Mouse (Mus musculus) midbrain, embryonic 15.5 days (tissue): Measurements from ENCODE around the gene Pyy. TPM values are rescaled to one million over a fixed set of nuclear protein-coding genes. Genes with fewer than 3 reads are reported as not detected.

Source experiments
- ATAC-seq: fragments of 200-750 bp; cut with Nextera tagmentation; replicated peaks from 2 replicates; pipeline ENCODE4 v1.8.0; 2017; ENCODE audit warnings: moderate TSS enrichment
- H3K27ac ChIP-seq: fragments of 300-500 bp; sonication (generic); 2 replicates; pipeline ENCODE4 v1.5.1; 2015; ENCODE audit warnings: mild to moderate bottlenecking, inconsistent platforms
- H3K27me3 ChIP-seq: fragments of 300-500 bp; sonication (generic); replicated peaks from 2 replicates; pipeline ENCODE4 v1.6.1; 2015; ENCODE audit warnings: inconsistent platforms
- H3K36me3 ChIP-seq: fragments of 300-500 bp; sonication (generic); replicated peaks from 2 replicates; pipeline ENCODE4 v1.6.1; 2015; ENCODE audit warnings: inconsistent platforms
- H3K4me1 ChIP-seq: fragments of 300-500 bp; sonication (generic); 2 replicates; pipeline ENCODE4 v1.6.1; 2015; ENCODE audit warnings: inconsistent platforms
- H3K4me2 ChIP-seq: fragments of 300-500 bp; sonication (generic); 2 replicates; pipeline ENCODE4 v1.6.1; 2015; ENCODE audit warnings: inconsistent platforms, mild to moderate bottlenecking, moderate library complexity
- H3K4me3 ChIP-seq: fragments of 300-500 bp; sonication (generic); 2 replicates; pipeline ENCODE4 v1.5.1; 2015; ENCODE audit warnings: mild to moderate bottlenecking, inconsistent platforms
- H3K9ac ChIP-seq: fragments of 300-500 bp; sonication (generic); 2 replicates; pipeline ENCODE4 v1.6.1; 2015; ENCODE audit warnings: mild to moderate bottlenecking, inconsistent platforms
- H3K9me3 ChIP-seq: fragments of 300-500 bp; sonication (generic); 2 replicates; pipeline ENCODE4 v1.6.1; 2016; ENCODE audit warnings: inconsistent platforms
- WGBS: fragments of 180-500 bp; shearing (Covaris S2); methylation state at CpG from one replicate; pipeline ENCODE4 v1.1.7; 2015; ENCODE audit warnings: mixed read lengths; 5-methylcytosine and 5-hydroxymethylcytosine counted together
- polyA plus RNA-seq: library from polyadenylated mRNA; unstranded; fragments of >200 nt; fragmentation: Nextera tagmentation; extraction: Ambion mirVana; gene quantifications from 2 replicates; pipeline ENCODE4 v1.2.1, GENCODE M21; 2015

Gene Pyy
- not detected in 2 replicates for polyA plus RNA-seq

DNA sequence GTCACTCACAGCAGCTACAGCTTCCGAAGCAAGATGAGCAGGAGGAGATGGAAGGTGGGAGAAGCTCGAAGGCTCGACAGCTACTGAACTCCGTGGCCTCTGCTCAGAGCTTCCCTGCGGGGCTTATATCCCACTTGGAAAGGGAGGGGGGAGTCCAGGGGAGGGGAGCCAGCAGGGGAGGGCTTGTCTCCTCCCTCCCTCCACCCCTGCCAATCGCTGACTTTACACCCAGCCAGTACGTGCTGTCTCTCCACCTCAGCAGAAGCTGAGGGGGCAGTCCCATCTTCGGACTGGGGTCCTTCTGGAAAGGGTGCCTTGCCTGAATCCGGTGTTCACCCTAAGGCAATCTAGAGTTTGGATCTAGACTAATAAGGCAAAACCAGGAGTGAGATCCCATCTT, at the start of gene Pyy:
TSS of gene Pyy (minus strand) at position 101 of the 400 bp plus-strand sequence.
- no peaks in the 10 kb centered on the region for H3K9me3 ChIP-seq
- no peak within 1 kb of the TSS for H3K4me3 ChIP-seq
- peak within 1 kb of the TSS; percentile 13; the same call in 1 of the 2 replicates for H3K4me2 ChIP-seq
- H3K27ac ChIP-seq, result no peak within 1 kb of the TSS
- no peak within 1 kb of the TSS for H3K9ac ChIP-seq
- WGBS, result 14% methylated on average over 9 of the region's 9 CpGs
- peaks cover 3% of the 10 kb centered on the region; the same call in 1 of the 2 replicates for H3K4me1 ChIP-seq
- ATAC-seq, result no peak
- H3K27me3 ChIP-seq, result peaks cover 60% of the 10 kb centered on the region
- H3K36me3 ChIP-seq, result no peaks in the 10 kb centered on the region

DNA sequence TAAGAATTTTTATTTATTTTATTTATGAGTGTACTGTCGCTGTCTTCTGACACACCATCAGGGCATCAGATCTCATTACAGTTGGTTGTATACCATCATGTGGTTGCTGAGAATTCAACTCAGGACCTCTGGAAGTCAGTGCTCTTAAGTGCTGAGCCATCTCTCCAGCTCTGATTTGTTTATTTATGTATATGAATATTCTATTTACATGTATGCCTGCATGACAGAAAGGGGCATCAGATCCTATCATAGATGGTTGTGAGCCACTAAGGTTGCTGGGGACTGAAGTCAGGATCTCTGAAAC, 49.1 kb upstream of the Pyy start:
- H3K9ac ChIP-seq, result no peak overlapping the region
- no peaks in the 10 kb centered on the region for H3K9me3 ChIP-seq
- no peak overlapping the region for H3K4me3 ChIP-seq
- peaks cover 12% of the 10 kb centered on the region for H3K4me1 ChIP-seq
- no peak overlapping the region for H3K4me2 ChIP-seq
- WGBS, result 11% methylated on average over 1 of the region's 1 CpGs
- no peaks in the 10 kb centered on the region for H3K36me3 ChIP-seq
- no peaks in the 10 kb centered on the region for H3K27me3 ChIP-seq
- no peak overlapping the region for H3K27ac ChIP-seq
- ATAC-seq, result 0 out of 2 replicates have a peak, but pooled peaks have one; percentile 4

DNA sequence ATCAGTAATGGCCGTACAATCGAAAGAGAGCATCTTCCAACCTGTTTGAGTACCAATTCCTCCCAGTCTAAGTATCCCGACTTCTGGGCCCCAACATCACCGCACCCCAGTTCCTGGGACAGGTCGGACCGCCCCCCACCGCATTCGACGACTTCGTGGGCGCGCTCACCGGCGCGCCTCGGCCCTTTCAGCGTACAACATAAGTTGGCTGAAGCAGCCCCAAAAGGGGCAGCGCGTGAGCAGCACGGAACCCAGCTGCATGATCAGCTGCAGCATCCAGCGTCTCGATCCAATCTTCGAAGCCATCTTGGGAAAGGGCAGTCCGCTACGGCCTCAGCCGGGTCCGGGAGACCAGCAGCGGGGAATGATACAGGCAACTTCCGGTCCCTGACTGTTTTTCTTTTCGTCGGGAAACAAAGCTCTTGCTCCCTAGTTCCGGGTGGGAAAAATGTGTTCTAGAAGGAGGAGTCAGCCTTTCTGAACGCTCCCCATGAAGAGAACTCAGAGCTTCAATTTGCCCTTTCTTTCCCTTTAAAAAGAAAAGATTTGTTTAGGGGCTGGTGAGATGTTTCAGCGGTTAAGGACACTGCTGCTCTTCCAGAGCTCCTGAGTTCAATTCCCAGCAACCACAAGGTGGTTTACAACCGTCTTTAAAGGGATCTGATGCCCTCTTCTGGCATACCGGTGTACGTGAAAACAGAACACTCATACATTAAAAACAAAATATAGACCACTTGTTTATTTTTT, 48.6 kb upstream of the Pyy start, which contains the start of gene Tmem101:
TSS of gene Tmem101 (minus strand) at position 366 of the 747 bp plus-strand sequence.
- H3K27me3 ChIP-seq, result no peaks in the 10 kb centered on the region
- H3K9me3 ChIP-seq, result no peaks in the 10 kb centered on the region
- peak within 1 kb of the TSS; percentile 57 for H3K9ac ChIP-seq
- H3K4me2 ChIP-seq, result peak within 1 kb of the TSS; percentile 95
- peak; percentile 90 for ATAC-seq
- H3K4me3 ChIP-seq, result peak within 1 kb of the TSS; percentile 71
- peaks cover 12% of the 10 kb centered on the region for H3K4me1 ChIP-seq
- peak within 1 kb of the TSS; percentile 76 for H3K27ac ChIP-seq
- whole genome bisulfite sequencing, result under 1% methylated on average over 37 of the region's 37 CpGs
- H3K36me3 ChIP-seq, result no peaks in the 10 kb centered on the region

DNA sequence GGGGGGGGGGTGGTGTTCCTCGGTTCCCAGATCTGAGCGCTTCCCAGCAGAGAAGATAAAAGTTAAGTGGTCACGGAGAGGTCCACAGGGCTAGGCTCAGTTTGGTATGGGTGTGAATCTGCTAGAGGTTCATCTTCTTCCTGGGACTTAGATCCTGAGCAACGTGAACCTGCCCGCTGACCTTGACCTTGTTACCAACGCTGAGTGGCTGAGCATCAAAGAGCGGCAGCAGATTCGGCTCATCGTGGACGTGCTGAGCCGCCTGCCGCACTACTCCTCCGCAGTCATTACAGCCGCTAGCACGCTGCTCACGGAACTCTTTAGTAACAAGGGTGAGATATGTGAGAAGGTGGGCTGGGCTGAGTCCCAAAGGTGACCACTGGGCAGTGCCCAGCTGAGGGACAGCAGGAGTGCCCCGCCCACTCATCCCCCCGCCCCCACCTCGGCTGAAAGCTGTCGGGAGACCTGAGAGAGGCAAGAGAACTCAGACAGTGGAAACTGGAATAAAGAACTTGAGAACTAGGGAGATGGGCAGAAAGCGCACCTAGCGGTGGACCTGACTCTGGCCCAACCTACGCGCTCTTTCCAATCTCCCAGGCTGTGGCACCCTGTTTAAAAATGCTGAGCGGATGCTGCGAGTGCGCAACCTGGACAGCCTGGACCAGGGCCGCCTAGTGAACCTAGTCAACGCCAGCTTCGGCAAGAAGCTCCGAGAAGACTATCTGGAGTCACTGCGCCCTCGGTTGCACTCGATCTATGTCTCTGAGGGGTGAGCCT, 39.8 kb upstream of the Pyy start:
- no peaks in the 10 kb centered on the region for H3K9me3 ChIP-seq
- no peaks in the 10 kb centered on the region for H3K36me3 ChIP-seq
- peaks cover 26% of the 10 kb centered on the region; the same call in 1 of the 2 replicates for H3K4me1 ChIP-seq
- no peak overlapping the region for H3K4me3 ChIP-seq
- no peak overlapping the region for H3K9ac ChIP-seq
- WGBS, result 11% methylated on average over 34 of the region's 34 CpGs
- ATAC-seq, result no peak
- 0 out of 2 replicates have a peak overlapping the region, but pooled peaks have one; percentile 3 for H3K4me2 ChIP-seq
- no peak overlapping the region for H3K27ac ChIP-seq
- H3K27me3 ChIP-seq, result peaks cover 66% of the 10 kb centered on the region

- Histone ChIP-seq H3K4me1 (peaks cover 26% of the 10 kb centered on the region; the same call in 1 of the 2 replicates), H3K4me2 (no peak overlapping the region), H3K9me3 (no peaks in the 10 kb centered on the region), H3K27ac (no peak overlapping the region), H3K4me3 (no peak overlapping the region), H3K36me3 (no peaks in the 10 kb centered on the region), H3K9ac (0 out of 2 replicates have a peak overlapping the region, but pooled peaks have one; percentile 9), H3K27me3 (peaks cover 66% of the 10 kb centered on the region)
- no peak for ATAC-seq
- WGBS, result 12% methylated on average over 16 of the region's 17 CpGs
Measured at GRCm38 (mm10) chr11:102146531-102146930, 38.9 kb upstream of the Pyy start.

DNA sequence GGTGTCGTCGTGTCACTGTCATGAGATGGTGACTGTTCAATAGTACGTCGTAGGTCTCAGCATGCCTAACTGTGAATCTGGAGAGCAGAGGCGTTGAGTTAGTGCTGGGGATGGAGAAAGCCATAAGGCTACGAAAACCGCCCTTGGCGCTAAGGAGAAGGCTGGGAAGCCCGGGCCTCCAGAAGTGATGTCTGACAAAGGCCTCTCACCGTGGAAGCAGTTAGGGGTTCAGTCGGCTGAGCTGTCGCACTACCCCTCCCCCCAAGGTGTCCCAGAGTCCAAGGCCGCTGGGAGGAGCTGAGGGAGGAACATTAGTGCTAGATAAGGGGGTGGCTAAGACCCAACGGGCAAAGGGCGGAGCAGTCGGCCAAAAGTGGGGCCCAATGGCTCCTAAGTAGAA, 38.4 kb upstream of the Pyy start:
- no peak overlapping the region for H3K4me3 ChIP-seq
- no peaks in the 10 kb centered on the region for H3K36me3 ChIP-seq
- WGBS, result 5% methylated on average over 16 of the region's 16 CpGs
- H3K27me3 ChIP-seq, result peaks cover 66% of the 10 kb centered on the region
- H3K4me2 ChIP-seq, result no peak overlapping the region
- H3K4me1 ChIP-seq, result peaks cover 26% of the 10 kb centered on the region; the same call in 1 of the 2 replicates
- H3K27ac ChIP-seq, result no peak overlapping the region
- no peak for ATAC-seq
- no peaks in the 10 kb centered on the region for H3K9me3 ChIP-seq
- H3K9ac ChIP-seq, result no peak overlapping the region

DNA sequence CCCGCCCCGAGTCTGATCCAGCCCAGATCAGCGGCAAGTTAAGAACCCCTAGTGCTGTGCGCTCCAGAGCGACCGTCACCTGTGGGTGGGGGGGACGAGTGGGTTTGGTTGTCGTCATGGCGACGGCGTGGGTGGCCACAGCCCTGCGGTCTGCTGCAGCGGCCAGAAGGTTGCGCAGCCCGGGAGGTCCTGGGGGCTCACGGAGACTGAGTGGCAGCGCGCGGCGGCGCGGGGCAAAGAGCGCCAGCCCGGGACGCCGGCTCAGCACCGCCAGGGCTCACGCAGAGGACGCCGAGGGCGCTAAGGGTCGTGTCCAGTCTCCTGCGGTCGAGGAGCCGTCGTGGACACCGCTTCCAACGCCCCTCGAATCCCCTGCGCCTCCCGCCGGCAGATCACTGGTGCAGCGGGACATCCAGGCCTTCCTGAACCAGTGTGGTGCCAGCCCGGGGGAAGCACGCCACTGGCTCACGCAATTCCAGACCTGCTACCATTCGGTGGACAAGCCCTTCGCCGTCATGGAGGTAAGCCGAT, 37.9 kb upstream of the Pyy start, which contains the start of gene Nags:
TSS of gene Nags (plus strand) at position 43 of the 531 bp plus-strand sequence.
- no peak for ATAC-seq
- H3K4me2 ChIP-seq, result peak within 1 kb of the TSS; percentile 36
- H3K9me3 ChIP-seq, result no peaks in the 10 kb centered on the region
- peaks cover 66% of the 10 kb centered on the region for H3K27me3 ChIP-seq
- H3K4me1 ChIP-seq, result peaks cover 26% of the 10 kb centered on the region; the same call in 1 of the 2 replicates
- 2% methylated on average over 49 of the region's 50 CpGs for WGBS
- no peaks in the 10 kb centered on the region for H3K36me3 ChIP-seq
- H3K9ac ChIP-seq, result 0 out of 2 replicates have a peak within 1 kb of the TSS, but pooled peaks have one; percentile 9
- no peak within 1 kb of the TSS for H3K27ac ChIP-seq
- H3K4me3 ChIP-seq, result peak within 1 kb of the TSS; percentile 2; the same call in 1 of the 2 replicates

DNA sequence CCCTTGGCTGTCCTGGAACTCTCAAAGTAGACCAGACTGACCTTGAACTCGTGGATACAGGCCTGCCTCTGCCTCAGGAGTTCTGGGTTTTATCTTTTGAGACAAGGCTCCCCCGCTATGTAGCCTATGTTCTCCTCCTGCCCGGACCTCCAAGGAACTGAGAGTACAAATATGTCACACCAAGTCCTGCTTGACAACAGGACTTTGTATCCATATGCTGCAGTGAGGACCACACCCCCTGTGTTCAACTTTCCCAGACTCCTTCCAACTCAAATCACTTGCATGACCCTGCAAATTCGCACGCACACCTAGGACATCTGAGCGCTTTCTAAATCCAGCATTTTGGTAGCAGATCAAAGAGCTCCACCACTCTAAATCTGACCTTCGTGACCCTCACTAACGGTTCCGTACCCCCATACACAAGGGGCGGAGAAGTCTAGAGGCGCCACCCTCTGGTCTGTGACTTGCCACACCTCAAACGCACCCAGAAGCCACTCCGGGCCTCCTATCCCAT, 37.4 kb upstream of the Pyy start:
- Histone ChIP-seq H3K36me3 (no peaks in the 10 kb centered on the region), H3K27ac (no peak overlapping the region), H3K9ac (no peak overlapping the region), H3K4me3 (0 out of 2 replicates have a peak overlapping the region, but pooled peaks have one; percentile 2), H3K4me2 (peak overlapping the region; percentile 36), H3K4me1 (peaks cover 26% of the 10 kb centered on the region; the same call in 1 of the 2 replicates), H3K27me3 (peaks cover 66% of the 10 kb centered on the region), H3K9me3 (no peaks in the 10 kb centered on the region)
- ATAC-seq, result no peak
- WGBS, result 22% methylated on average over 13 of the region's 13 CpGs

GRCm38 (mm10) chr11:102142355-102142754, 34.7 kb upstream of the Pyy start:
- no peaks in the 10 kb centered on the region for H3K9me3 ChIP-seq
- H3K36me3 ChIP-seq, result no peaks in the 10 kb centered on the region
- peaks cover 45% of the 10 kb centered on the region for H3K27me3 ChIP-seq
- H3K4me2 ChIP-seq, result no peak overlapping the region
- 63% methylated on average over 7 of the region's 7 CpGs for WGBS
- H3K4me3 ChIP-seq, result no peak overlapping the region
- peaks cover 24% of the 10 kb centered on the region; the same call in 1 of the 2 replicates for H3K4me1 ChIP-seq
- no peak overlapping the region for H3K27ac ChIP-seq
- no peak for ATAC-seq
- H3K9ac ChIP-seq, result no peak overlapping the region

DNA sequence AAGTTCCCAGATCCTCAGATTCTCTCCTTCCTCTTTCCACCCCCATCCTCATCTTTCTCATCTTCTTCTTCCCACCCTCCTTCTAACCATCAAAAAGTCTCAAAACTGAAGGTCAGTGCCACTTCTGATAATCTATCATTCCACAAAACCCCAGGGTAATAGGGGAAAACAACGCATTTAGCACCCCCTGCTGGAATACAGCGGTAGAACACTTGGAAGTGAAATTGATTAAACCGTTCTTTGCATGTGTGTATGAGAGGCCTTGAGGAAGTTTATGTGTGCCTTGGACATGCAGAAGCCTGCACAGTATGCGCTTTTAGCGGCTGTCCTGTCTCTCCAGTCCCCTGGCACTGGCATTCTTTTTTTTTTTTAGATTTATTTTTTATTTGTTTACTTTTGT, 32.9 kb upstream of the Pyy start:
- H3K27me3 ChIP-seq, result peaks cover 30% of the 10 kb centered on the region
- H3K4me1 ChIP-seq, result peaks cover 7% of the 10 kb centered on the region; the same call in 1 of the 2 replicates
- H3K27ac ChIP-seq, result no peak overlapping the region
- no peak overlapping the region for H3K4me2 ChIP-seq
- no peak overlapping the region for H3K9ac ChIP-seq
- ATAC-seq, result no peak
- no peak overlapping the region for H3K4me3 ChIP-seq
- no peaks in the 10 kb centered on the region for H3K9me3 ChIP-seq
- WGBS, result 6% methylated on average over 5 of the region's 5 CpGs
- H3K36me3 ChIP-seq, result no peaks in the 10 kb centered on the region

DNA sequence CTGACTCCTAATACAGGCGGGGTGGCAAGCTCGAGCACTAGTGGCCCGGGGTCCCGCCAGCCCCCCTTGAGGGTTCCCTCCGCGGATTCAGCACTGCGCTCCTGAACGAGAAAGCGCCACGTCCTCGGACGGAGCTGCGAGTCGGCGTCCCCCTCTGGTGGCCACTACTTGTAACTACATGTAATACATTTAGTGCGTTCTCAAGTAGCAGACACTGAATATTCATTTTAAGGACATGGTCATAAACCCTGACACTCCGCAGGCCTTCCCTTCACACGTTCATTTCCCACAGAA, 30.8 kb upstream of the Pyy start:
- 0 out of 2 replicates have a peak, but pooled peaks have one; percentile 60 for ATAC-seq
- H3K4me3 ChIP-seq, result peak overlapping the region; percentile 24
- 1% methylated on average over 18 of the region's 18 CpGs for WGBS
- H3K9ac ChIP-seq, result peak overlapping the region; percentile 23; the same call in 1 of the 2 replicates
- H3K36me3 ChIP-seq, result no peaks in the 10 kb centered on the region
- peak overlapping the region; percentile 53 for H3K4me2 ChIP-seq
- H3K27me3 ChIP-seq, result peaks cover 11% of the 10 kb centered on the region
- peaks cover 9% of the 10 kb centered on the region; the same call in 1 of the 2 replicates for H3K4me1 ChIP-seq
- no peak overlapping the region for H3K27ac ChIP-seq
- no peaks in the 10 kb centered on the region for H3K9me3 ChIP-seq
